Mouse (Mus musculus): ENCODE measurements at regions not wholly inside any gene's neighbourhood (a gene's known extent, or its start where the extent isn't known, plus 50 kb on each side); places are given as distances from the start of the nearest gene placed in this dataset.

- DNase-seq, result peak in 1 of 2 experiments; percentile 30
Observed at GRCm38 (mm10) chr8:25389371-25389855, 565.2 kb upstream of the Adam5 start.

GRCm38 (mm10) chr8:25388811-25389210 is 564.6 kb upstream of the Adam5 start:
- DNase-seq, result no peak

GRCm38 (mm10) chr8:25385186-25385585 is 561.0 kb upstream of the Adam5 start:
- no peak for DNase-seq

GRCm38 (mm10) chr8:25384591-25384990 is 560.4 kb upstream of the Adam5 start:
- no peak for DNase-seq

- DNase-seq, result peak in 1 of 2 experiments; percentile 40
Observed at GRCm38 (mm10) chr8:25373276-25373675, 549.1 kb upstream of the Adam5 start.

- DNase-seq, result no peak
Observed at GRCm38 (mm10) chr8:25370947-25371346, 546.8 kb upstream of the Adam5 start.

- no peak for DNase-seq
Observed at GRCm38 (mm10) chr8:25369331-25369730, 545.2 kb upstream of the Adam5 start.

GRCm38 (mm10) chr8:25368561-25369091 is 544.5 kb upstream of the Adam5 start:
- DNase-seq, result peak; percentile 11 to 52

- DNase-seq, result no peak
Observed at GRCm38 (mm10) chr8:25367806-25368549, 543.8 kb upstream of the Adam5 start.

- no peak for DNase-seq
Observed at GRCm38 (mm10) chr8:25366181-25366580, 542.0 kb upstream of the Adam5 start.

GRCm38 (mm10) chr8:25362656-25363055 is 538.5 kb upstream of the Adam5 start:
- DNase-seq, result no peak

- DNase-seq, result no peak
Observed at GRCm38 (mm10) chr8:25362146-25362545, 538.0 kb upstream of the Adam5 start.

- no peak for DNase-seq
Observed at GRCm38 (mm10) chr8:25361420-25361819, 537.3 kb upstream of the Adam5 start.

GRCm38 (mm10) chr8:25358539-25359165 is 534.5 kb upstream of the Adam5 start:
- no peak for DNase-seq

- no peak for DNase-seq
Observed at GRCm38 (mm10) chr8:25353822-25354770, 529.9 kb upstream of the Adam5 start.

- no peak for DNase-seq
Observed at GRCm38 (mm10) chr8:25353405-25353804, 529.2 kb upstream of the Adam5 start.

- DNase-seq, result no peak
Observed at GRCm38 (mm10) chr8:25348003-25348683, 524.0 kb upstream of the Adam5 start.

GRCm38 (mm10) chr8:25343160-25343602 is 519.0 kb upstream of the Adam5 start:
- peak; percentile 38 to 44 for DNase-seq

- no peak for DNase-seq
Observed at GRCm38 (mm10) chr8:25342501-25342900, 518.3 kb upstream of the Adam5 start.

- DNase-seq, result no peak
Observed at GRCm38 (mm10) chr8:25341225-25341624, 517.1 kb upstream of the Adam5 start.

- DNase-seq, result no peak
Observed at GRCm38 (mm10) chr8:25340729-25341128, 516.6 kb upstream of the Adam5 start.

GRCm38 (mm10) chr8:25332120-25332607 is 508.0 kb upstream of the Adam5 start:
- DNase-seq, result no peak

All from kidney, postnatal 25 days (tissue).